Mouse (Mus musculus) C2C12 (cell line): ENCODE measurements around the gene Abhd14b. TPM values are rescaled to one million over a fixed set of nuclear protein-coding genes. Genes with fewer than 3 reads are reported as not detected.

ENCODE experiments used
- H3K27me3 ChIP-seq: one replicate; pipeline ENCODE4 v1.6.1; 2011; ENCODE audit not compliant: control insufficient read depth, insufficient read depth, insufficient read length
- H3K36me3 ChIP-seq: one replicate; pipeline ENCODE4 v1.6.1; 2011; ENCODE audit not compliant: control insufficient read depth, insufficient read depth
- H3K4me3 ChIP-seq: one replicate; pipeline ENCODE4 v1.5.1; 2011; ENCODE audit warnings: mild to moderate bottlenecking, control low read depth; ENCODE audit not compliant: poor library complexity, insufficient read depth, severe bottlenecking
- H3K79me2 ChIP-seq: one replicate; pipeline ENCODE4 v1.6.1; 2011; ENCODE audit not compliant: control insufficient read depth, insufficient read depth
- H3K79me3 ChIP-seq: one replicate; pipeline ENCODE4 v1.6.1; 2011; ENCODE audit warnings: low read depth, control low read depth
- H3ac ChIP-seq: one replicate; pipeline ENCODE3; 2011; ENCODE audit warnings: low read depth; ENCODE audit not compliant: control insufficient read depth, insufficient read length
- CEBPB ChIP-seq: IDR thresholded peaks from one replicate; pipeline ENCODE4 v1.6.1; 2011; ENCODE audit warnings: low read depth, mild to moderate bottlenecking, control low read depth, moderate library complexity
- CTCF ChIP-seq: IDR thresholded peaks from one replicate; pipeline ENCODE4 v1.5.1; 2011; ENCODE audit not compliant: control insufficient read depth, insufficient read depth, insufficient read length
- FOSL1 ChIP-seq: IDR thresholded peaks from one replicate; pipeline ENCODE4 v1.8.0; 2011; ENCODE audit warnings: mild to moderate bottlenecking, low read length; ENCODE audit not compliant: poor library complexity, insufficient read depth, severe bottlenecking
- MAX ChIP-seq: IDR thresholded peaks from one replicate; pipeline ENCODE4 v1.6.1; 2011; ENCODE audit warnings: mild to moderate bottlenecking, control low read depth
- MYOD1 ChIP-seq: IDR thresholded peaks from one replicate; pipeline ENCODE4 v1.6.1; 2011; ENCODE audit warnings: low read depth; ENCODE audit not compliant: control insufficient read depth, insufficient read length
- MYOG ChIP-seq: IDR thresholded peaks from one replicate; pipeline ENCODE4 v1.6.1; 2011; ENCODE audit not compliant: control insufficient read depth, insufficient read length; ENCODE audit errors: extremely low read depth
- USF1 ChIP-seq: IDR thresholded peaks from one replicate; pipeline ENCODE4 v1.6.1; 2011; ENCODE audit warnings: low read depth, mild to moderate bottlenecking, control low read depth, moderate library complexity
- long read RNA-seq, 2 experiments: library from polyadenylated mRNA; unstranded; transcript quantifications; one replicate each; pipeline ENCODE4 v2.0.0; 2019 to 2020
- polyA plus RNA-seq: library from polyadenylated mRNA; unstranded; fragments of >200 nt; fragmentation: generic; extraction: Trizol; gene quantifications from one replicate; pipeline ENCODE4 v1.2.1, GENCODE M21; 2012; ENCODE audit warnings: missing spikeins

The Abhd14b gene
- polyA plus RNA-seq, result 6.1 TPM
- long read RNA-seq, experiment 1, transcript Abhd14b-201 (4 exons, 1,745 nt), result major isoform, 10 of 17 reads
- long read RNA-seq, experiment 1, partial matches to known transcripts, result 1 of 17 reads
- long read RNA-seq, experiment 1, other reads (novel, unspliced or antisense), result 0 of 17 reads
- long read RNA-seq, experiment 2, transcript Abhd14b-202 (4 exons, 1,200 nt), result minor isoform, 5 of 23 reads
- long read RNA-seq, experiment 2, transcript Abhd14b-201 (4 exons, 1,745 nt), result major isoform, 16 of 23 reads
- long read RNA-seq, experiment 2, partial matches to known transcripts, result 1 of 23 reads
- long read RNA-seq, experiment 2, other reads (novel, unspliced or antisense), result 1 of 23 reads

DNA sequence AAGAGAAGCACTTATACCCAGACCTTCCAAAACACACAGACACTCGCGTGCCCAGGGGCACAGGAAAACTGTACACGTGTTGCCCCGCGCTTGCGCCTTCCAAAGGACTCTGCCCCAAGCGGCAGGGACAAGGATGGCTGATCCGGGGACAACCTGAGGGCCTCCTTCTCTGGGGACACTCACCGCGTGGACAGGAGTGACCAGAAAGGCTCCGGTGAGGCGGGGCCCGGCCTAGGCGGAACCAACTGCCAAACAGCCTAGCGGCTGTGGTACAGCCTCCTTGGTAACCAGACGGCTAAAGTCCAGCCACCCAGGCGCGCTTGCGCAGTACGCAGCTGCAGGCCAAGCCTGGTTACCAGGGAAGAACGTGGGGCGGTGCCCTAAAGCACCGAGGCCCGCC is at the start of gene Abhd14b, which contains the start of gene Abhd14a:
Gene Abhd14b (plus strand): TSS at position 112 of the 400 bp plus-strand sequence.
Gene Abhd14a (minus strand): TSS at position 331 of the 400 bp plus-strand sequence.
- peak within 1 kb of the TSS; percentile 75 for H3ac ChIP-seq
- TF ChIP-seq CEBPB (no peak), USF1 (peak; percentile 26), FOSL1 (no peak), MAX (peak; percentile 86), CTCF (no peak), MYOG (no peak), MYOD1 (no peak)
- peak within 1 kb of the TSS; percentile 48 for H3K4me3 ChIP-seq
- no peaks in the 10 kb centered on the region for H3K27me3 ChIP-seq
- peaks cover 4% of the 10 kb centered on the region for H3K79me3 ChIP-seq
- no peaks in the 10 kb centered on the region for H3K79me2 ChIP-seq
- H3K36me3 ChIP-seq, result no peaks in the 10 kb centered on the region

DNA sequence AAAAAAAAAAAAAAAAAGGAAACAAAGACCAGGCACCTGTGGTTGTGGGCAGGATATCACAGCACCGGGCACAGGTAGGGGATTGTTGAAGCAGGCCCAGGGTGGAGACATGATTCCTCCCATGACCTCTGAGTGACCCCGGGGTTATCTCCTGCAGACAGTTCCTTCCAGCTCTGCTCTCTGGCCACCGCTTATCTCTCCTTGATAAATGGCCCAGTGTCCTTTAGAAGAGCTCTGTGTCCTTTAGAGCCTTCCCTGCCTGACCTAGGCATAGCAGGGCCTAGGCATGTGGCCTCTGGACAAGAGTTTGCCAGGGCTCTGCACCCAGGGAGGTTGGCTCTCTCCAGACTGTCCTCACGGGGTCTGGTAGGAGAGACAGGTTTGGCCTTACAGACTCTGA is 49.5 kb upstream of the Abhd14b start:
- H3K79me3 ChIP-seq, result no peaks in the 10 kb centered on the region
- no peaks in the 10 kb centered on the region for H3K36me3 ChIP-seq
- H3K79me2 ChIP-seq, result no peaks in the 10 kb centered on the region
- H3K27me3 ChIP-seq, result no peaks in the 10 kb centered on the region
- TF ChIP-seq CEBPB (no peak), CTCF (no peak), USF1 (no peak), MYOD1 (no peak), MYOG (no peak), FOSL1 (no peak), MAX (no peak)
- no peak overlapping the region for H3K4me3 ChIP-seq
- H3ac ChIP-seq, result no peak overlapping the region

DNA sequence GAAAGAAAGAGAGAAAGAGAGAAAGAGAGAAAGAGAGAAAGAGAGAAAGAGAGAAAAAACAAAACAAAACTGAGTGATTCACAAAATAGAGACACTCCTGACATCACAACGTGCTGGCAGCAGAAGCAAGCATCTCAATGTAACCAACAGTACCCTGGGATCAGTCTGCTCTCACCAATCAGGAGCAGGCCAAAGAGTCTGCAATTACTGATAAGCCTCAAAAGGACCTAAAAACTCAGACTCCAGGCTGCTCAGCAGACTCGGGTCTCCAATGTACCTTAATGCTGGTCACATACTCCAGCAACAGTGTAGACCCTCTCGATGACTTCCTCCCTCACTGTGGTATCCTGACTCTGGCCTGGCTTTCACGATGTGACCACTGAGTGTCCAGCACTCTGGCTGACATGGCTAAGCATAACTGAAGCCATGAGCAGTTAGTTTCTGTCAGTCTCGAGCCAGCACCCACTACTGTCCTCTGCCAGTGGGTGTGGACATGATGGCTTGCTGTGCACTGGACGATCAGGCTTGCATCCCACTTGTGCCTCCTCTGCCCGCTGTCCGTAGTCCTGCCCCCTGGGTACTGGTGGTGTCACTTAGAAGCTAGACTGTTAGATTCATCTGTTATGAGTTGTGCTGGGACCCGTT is 48.5 kb upstream of the Abhd14b start:
- H3K4me3 ChIP-seq, result no peak overlapping the region
- no peaks in the 10 kb centered on the region for H3K79me3 ChIP-seq
- no peaks in the 10 kb centered on the region for H3K36me3 ChIP-seq
- TF ChIP-seq MYOG (no peak), CEBPB (no peak), USF1 (no peak), MAX (no peak), FOSL1 (no peak), CTCF (no peak)
- H3ac ChIP-seq, result no peak overlapping the region
- no peaks in the 10 kb centered on the region for H3K27me3 ChIP-seq
- no peaks in the 10 kb centered on the region for H3K79me2 ChIP-seq

DNA sequence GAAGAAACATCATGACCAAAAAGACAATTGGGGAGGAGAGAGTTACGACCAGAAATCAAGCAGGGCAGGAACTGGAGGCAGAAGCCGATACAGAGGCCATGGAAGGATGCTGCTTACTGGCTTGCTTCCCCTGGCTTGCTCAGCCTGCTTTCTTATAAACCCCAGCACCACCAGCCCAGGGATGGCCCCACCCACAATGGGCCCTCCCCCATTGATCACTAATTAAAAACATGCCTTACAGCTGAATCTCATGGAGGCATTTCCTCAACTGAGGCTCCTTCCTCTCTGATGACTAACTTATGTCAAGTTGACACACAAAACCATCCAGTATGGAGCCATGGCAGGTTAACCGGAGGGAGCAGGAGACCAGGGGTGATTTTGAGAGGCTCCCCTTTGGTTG is 47.5 kb upstream of the Abhd14b start:
- Histone ChIP-seq H3K36me3 (no peaks in the 10 kb centered on the region), H3ac (no peak overlapping the region), H3K79me3 (no peaks in the 10 kb centered on the region), H3K27me3 (no peaks in the 10 kb centered on the region), H3K79me2 (no peaks in the 10 kb centered on the region), H3K4me3 (no peak overlapping the region)
- TF ChIP-seq CEBPB (no peak), MYOD1 (no peak), FOSL1 (no peak), USF1 (no peak), CTCF (no peak), MYOG (no peak), MAX (no peak)

DNA sequence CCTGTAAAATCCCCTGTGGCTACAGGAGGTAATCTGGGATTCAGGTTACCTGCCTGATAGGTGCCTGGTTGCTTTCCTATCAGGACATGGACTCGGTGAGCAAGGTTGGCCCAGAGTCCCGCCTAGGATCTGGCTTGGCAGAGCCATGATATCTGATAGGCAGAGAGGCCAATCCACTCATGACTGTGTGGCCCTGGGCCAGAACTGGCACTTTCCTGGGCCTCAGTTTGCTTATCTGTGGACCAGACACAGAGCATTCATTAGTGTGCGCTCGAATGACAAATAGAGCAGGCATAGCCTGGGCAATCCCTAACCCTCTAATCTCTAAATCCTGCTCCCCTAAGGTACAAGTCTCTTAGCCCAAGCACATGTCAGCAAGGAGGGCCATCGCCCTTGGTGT is 45.1 kb upstream of the Abhd14b start:
- TF ChIP-seq MYOG, result no peak
- TF ChIP-seq MYOD1, result no peak
- no peak for TF ChIP-seq CTCF
- no peak for TF ChIP-seq CEBPB
- no peak for TF ChIP-seq FOSL1
- no peak for TF ChIP-seq USF1
- no peak for TF ChIP-seq MAX
- H3ac ChIP-seq, result no peak overlapping the region
- H3K36me3 ChIP-seq, result no peaks in the 10 kb centered on the region
- no peak overlapping the region for H3K4me3 ChIP-seq
- H3K27me3 ChIP-seq, result no peaks in the 10 kb centered on the region
- H3K79me2 ChIP-seq, result no peaks in the 10 kb centered on the region
- no peaks in the 10 kb centered on the region for H3K79me3 ChIP-seq
